Mouse (Mus musculus): ENCODE data around the gene Ly6g6f.

Gene Ly6g6f

GRCm38 (mm10) chr17:35106522-35106921 lies 21.1 kb upstream of the Ly6g6f start:
- DNase-seq (ENCODE audit: extremely low read depth, insufficient read length, low spot score): no peak

GRCm38 (mm10) chr17:35105740-35106389 lies 20.5 kb upstream of the Ly6g6f start:
- DNase-seq (ENCODE audit: extremely low read depth, insufficient read length, low spot score): no peak

DNA sequence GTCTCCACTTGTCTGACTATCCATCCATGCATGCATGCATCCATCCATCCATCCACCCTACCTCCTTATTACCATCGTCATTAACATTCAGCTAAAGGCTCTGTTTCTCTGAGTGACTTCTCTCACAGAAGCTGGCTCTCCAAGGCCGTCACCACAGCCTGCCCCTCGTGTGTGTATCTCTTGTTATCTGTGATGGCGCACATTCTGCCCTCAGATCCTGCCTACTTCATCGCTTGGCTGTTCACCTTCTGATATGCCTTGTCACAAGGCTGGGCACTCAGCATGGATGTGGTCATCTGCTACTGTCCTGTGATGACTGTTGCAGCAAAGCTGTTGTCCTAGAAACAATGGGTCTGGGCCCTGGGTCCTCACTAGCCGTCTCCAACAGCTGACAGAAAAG lies 19.3 kb upstream of the Ly6g6f start:
- no peak for DNase-seq (ENCODE audit: extremely low read depth, insufficient read length, low spot score)

GRCm38 (mm10) chr17:35104079-35104478 lies 18.7 kb upstream of the Ly6g6f start:
- no peak for DNase-seq (ENCODE audit: extremely low read depth, insufficient read length, low spot score)

GRCm38 (mm10) chr17:35103221-35103690 lies 17.8 kb upstream of the Ly6g6f start:
- DNase-seq (ENCODE audit: extremely low read depth, insufficient read length, low spot score): no peak

- DNase-seq (ENCODE audit: extremely low read depth, insufficient read length, low spot score): no peak
Measured at GRCm38 (mm10) chr17:35102299-35102698, 16.9 kb upstream of the Ly6g6f start.

GRCm38 (mm10) chr17:35101161-35101560 lies 15.8 kb upstream of the Ly6g6f start:
- DNase-seq (ENCODE audit: extremely low read depth, insufficient read length, low spot score): no peak

DNA sequence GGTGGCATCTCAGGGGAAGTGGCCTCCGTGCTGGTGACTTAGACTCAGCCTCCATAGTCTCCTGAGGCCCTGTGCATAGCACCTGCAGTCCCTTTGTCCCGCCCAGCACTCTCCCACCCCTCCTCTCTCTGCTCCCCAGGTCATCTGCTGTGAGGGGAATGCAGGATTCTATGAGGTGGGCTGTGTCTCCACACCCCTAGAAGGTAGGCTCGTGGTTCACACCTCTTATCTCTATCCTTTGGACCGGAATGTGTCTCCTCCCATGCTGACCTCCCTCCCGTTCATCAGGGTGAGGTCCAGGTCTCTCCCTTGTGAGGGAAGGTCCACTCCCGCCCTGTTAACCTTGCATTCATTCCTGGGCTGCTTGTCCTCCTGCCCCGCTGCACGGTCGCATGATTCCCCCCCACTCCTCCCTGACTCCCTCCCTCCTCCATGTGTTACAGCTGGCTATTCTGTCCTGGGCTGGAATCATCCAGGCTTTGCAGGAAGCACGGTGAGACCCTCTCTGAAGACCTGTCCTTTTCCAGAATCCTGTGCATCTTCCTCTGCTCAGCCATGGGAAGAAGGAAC lies 14.9 kb upstream of the Ly6g6f start:
- DNase-seq (ENCODE audit: extremely low read depth, insufficient read length, low spot score): no peak

DNA sequence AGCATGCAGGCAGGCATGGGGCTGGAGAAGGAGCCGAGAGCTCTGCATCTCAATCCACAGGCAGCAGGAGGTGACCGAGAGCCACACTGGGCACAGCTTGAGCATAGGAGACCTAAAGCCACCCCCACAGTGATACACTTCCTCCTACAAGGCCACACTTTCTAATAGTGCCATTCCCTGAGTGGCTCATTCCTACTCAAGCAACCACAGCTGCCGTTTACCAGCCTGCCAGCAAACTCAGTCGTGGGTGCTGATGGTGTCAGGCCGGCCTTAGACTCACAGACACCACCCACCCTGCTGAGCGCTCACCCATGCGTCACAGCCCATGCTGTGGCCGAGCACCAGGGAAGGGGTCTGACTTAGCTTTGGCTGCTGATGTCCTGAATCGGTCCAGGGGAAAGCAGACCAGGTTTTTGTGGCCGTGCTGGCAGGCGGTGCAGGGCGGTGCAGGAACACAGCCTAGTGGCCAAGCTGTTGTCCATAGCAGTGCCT lies 11.8 kb upstream of the Ly6g6f start:
- DNase-seq (ENCODE audit: extremely low read depth, insufficient read length, low spot score): no peak

- no peak for DNase-seq (ENCODE audit: extremely low read depth, insufficient read length, low spot score)
Measured at GRCm38 (mm10) chr17:35096597-35096996, 11.2 kb upstream of the Ly6g6f start.

DNA sequence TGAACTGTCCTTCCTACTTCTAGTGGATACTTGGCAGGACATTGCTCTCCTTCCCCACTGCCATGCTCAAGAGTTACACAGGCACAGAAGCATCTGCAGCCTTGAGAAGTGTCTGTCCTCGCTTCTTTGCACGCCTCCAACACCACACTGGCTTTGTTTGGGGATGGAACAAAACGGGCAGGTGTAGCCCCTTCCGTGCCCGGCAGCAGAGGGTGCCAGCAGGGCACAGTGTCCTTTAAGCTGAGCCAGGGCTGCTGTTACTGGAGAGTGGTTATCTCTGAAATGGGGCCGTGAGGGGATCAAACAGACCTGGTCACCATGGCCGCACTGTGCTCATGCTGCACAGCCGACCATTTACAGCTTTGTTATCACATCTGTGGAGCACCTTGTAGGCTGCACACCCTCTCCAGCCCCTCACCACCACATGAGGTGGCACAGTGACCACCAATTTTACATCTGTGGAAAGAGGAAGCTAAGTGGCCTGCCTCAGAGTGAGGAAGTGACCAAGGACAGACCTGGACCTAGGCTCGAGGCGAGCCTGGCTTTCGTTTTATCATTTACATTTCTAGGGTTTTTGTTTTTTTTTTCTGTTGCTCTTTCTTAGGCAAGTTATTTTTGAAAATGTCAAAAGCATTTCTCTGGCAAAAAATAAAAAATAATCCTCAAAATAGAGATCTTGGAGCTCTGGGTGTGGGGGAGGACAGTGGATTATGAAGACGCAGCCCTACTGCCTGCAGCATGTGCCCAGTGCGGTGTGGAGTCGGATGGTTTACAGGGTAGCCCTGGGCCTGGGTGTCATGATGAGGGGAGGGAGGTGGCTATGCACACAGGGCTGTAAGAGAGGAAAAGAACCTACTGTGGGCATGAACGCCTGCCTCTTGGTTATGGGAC lies 9.3 kb upstream of the Ly6g6f start:
- DNase-seq (ENCODE audit: extremely low read depth, insufficient read length, low spot score): no peak

DNA sequence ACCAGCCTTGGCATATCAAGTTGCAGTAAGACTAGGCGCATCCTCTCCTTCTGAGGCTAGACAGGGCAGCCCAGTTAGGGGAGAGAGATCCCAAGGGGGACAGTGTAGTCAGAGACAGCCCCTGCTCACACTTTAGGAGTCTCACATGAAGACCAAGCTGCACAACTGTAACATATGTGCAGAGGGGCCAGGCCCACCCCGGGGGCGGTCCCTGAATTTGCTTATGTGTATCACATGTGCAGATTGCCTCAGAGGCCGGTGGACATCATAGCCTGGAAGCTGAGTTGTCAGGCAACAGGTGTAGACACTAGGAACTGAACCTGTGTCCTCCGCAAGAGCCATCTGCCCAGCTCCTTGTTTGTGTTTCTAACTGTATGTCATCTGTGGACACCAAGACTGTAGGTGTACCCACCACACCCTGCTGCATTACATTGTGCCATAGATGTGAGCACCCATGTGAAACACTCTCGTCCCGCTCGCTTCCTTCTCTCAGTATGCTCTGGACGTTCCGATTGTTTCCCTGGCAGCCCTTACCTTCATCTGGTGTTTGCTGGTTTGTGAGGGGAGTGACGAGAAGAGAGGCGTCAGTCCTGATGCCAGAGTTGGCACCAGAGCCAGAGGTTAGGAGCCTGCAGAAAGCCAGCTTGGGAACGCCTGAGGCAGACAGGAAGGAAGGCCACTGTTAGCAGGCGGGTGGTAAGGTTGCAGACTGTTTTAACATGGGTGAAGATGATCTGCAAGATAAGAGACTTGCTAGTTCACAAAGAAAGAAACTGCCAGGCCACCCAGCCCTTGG lies 7.2 kb upstream of the Ly6g6f start:
- DNase-seq (ENCODE audit: extremely low read depth, insufficient read length, low spot score): no peak

DNA sequence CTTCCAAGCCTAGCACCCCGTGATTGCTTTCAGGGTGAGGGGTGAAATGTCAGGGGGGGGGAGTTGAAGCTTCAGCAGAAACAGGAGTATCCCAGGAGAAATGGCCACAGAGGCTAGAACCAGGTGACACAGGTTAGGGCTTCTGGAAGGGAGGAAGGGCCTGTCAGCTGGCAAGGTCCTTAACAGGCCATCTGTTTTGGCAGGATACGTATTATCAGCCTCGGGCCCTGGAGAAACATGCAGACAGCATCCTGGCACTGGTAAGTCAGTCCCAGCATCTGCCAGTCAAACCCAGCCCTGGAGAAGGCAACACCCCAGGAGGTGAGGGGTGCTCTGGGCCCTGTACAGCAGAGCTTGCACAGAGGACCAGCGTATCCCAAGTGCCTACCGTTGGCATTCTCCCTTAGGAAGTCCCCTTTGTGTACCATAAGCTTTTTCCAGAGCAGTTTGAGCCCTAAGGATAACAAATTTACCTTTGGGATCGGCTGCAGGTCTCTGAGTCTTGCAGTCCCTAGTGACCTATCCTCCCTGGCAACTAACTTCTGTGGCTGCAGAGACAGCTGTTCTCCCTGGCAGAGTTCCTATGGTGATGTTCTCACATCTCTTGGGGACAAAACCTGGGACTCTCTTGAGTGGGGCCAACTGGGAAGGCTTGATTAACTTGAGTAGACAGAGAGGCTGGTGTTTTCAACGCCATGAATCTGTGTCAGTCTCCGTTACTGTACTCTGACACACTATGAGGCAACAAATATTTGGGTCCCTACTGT lies 4.9 kb upstream of the Ly6g6f start:
- no peak for DNase-seq (ENCODE audit: extremely low read depth, insufficient read length, low spot score)

DNA sequence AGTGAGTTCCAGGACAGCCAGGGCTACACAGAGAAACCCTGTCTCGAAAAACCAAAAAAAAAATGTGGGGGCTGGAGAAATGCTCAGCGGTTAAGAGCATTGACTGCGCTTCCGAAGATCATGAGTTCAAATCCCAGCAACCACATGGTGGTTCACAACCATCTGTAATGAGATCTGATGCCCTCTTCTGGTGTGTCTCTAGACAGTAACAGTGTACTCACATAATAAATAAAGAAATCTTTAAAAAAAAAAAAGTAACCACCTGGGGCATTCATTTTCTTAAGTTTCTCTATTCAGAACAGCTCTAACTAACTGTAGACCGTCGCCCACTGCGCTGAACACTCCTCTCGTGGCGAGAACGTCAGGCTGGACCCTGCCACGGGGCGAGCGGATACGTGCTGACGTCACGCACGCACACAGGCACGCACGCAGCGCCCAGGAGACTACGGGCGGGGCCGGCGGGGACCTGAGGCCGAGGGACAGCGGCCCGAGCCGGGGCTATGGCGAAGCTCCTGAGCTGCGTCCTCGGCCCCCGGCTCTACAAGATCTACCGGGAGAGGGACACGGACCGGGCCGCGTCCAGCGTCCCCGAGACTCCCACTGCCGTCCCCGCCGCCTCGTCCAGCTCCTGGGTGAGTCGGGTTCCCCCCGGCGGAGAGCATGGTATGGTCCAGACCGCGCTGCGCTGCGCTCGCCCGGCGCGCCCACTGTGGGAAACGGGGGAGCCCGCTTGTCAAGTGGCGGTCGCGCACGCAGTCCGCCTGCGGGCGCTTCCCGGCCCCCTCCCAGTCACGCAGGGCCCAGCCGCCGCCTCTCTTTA lies 3.6 kb upstream of the Ly6g6f start, which contains the start of gene Abhd16a:
Gene Abhd16a (plus strand): TSS at position 439 of the 820 bp plus-strand sequence.
- peak; percentile 95 for DNase-seq (ENCODE audit: extremely low read depth, insufficient read length, low spot score)

GRCm38 (mm10) chr17:35088151-35088550 lies 2.7 kb upstream of the Ly6g6f start:
- DNase-seq (ENCODE audit: extremely low read depth, insufficient read length, low spot score): no peak

GRCm38 (mm10) chr17:35083929-35084497 lies 1.4 kb downstream of the Ly6g6f start:
- no peak for DNase-seq (ENCODE audit: extremely low read depth, insufficient read length, low spot score)

- no peak for DNase-seq (ENCODE audit: extremely low read depth, insufficient read length, low spot score)
Measured at GRCm38 (mm10) chr17:35082841-35083576, 2.4 kb downstream of the Ly6g6f start.

GRCm38 (mm10) chr17:35080710-35081109 lies 4.7 kb downstream of the Ly6g6f start:
- DNase-seq (ENCODE audit: extremely low read depth, insufficient read length, low spot score): no peak

All from 3134 (cell line).